Mouse (Mus musculus) left cerebral cortex, postnatal 4 days (tissue): ENCODE measurements around the gene Cp. TPM values are rescaled to one million over a fixed set of nuclear protein-coding genes. Genes with fewer than 3 reads are reported as not detected.
"Not testable (repeated sequence)": the region's sequence is repeated elsewhere in the genome, so short reads cannot be mapped to it uniquely, and the experiment has no call there.

Experiments used
- DNase-seq: peaks from one replicate; pipeline ENCODE4 v3.0.0-alpha.2; 2022
- intact Hi-C: fragments of 180-260 bp; cut with DNase I; formaldehyde crosslinking; loops from one replicate; pipeline ENCODE4 v1.15.1; 2025
- total RNA-seq, 2 experiments: library from RNA; stranded (reverse); gene quantifications; 2 replicates each; pipeline ENCODE4 v1.2.3; 2021

Cp gene
- total RNA-seq, result 10 to 100 TPM in 1 of 2 experiments, 1 to 10 TPM in 1; 8.8 to 10.6 TPM

DNA sequence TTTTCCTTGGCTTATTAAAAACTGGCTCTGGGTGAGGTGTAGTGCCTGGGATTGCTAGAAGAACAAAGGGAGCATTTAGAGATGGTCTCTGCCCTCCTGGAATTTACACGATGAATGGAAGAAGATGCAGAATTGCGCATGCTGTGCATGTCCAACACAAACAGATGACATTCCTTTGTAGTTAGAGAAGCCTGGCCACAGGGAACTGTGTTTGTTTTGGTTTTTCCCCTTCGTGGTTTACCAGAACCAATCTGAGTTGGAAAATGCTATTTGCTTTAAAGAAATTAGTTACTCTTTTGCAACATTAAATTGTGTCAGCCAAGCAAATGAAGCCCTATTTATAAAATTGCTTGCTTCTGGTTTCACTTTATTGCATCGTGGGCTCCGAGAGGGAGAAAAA, at the start of gene Cp:
Gene Cp (plus strand): TSS at position 170 of the 400 bp plus-strand sequence.
- intact Hi-C loops, result no loop called here
- DNase-seq, result peak; percentile 1

DNA sequence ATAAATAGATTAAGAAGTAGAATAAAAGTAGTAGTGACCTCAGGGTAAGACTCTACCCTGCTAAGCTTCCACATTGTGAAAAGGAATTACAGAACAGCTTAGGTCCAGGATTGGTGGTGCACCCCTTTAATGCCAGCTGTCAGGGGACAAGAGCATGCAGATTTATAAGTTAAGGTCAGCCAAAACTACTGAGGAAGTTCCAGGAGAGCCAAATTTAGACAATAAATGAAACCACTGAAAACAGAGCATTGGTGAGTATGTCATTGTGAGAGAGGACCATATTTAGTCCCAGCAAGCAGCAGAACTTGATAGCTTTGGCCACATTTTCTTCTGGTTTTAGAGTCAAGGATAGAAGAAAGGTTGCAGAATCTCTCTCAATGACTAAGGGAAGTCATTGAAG, 8.3 kb upstream of the Cp start:
- intact Hi-C loops, result no loop called here
- no peak for DNase-seq

DNA sequence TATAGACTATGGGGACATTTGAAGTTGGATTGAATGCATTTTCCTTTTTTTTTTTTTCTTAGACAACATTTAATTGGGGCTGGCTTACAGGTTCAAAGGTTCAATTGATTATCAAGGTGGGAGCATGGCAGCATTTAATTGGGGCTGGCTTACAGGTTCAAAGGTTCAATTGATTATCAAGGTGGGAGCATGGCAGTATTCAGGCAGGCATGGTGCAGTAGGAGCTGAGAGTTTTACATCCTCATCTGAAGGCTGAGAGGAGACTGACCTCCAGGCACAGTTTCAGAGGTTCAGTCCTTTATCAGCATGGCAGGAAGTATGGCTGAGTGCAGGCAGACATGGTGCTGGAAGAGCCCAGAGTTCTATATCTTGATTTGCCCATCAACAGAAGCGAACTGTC, 7.5 kb upstream of the Cp start:
- intact Hi-C loops, DNase-seq: not testable (repeated sequence)

DNA sequence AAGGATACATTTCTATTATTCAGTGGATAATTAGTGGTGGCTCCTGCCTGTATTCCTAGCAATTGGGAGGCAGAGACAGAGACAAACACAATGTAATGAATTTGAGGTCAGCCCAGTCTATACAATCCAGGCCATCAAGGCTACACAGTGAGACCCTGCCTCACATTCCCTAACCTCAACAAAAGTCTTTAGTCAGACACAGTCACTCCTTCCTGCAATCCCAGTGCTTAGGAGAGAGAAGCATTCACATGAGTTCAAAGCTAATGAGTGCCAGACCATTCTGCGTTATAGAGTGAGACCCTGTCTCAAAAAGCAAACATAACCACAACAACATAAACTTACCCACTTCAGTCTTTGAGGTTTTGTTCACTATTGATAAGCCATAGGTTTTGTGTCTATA, 3.4 kb upstream of the Cp start:
- intact Hi-C loops, result no loop called here
- DNase-seq, result no peak

DNA sequence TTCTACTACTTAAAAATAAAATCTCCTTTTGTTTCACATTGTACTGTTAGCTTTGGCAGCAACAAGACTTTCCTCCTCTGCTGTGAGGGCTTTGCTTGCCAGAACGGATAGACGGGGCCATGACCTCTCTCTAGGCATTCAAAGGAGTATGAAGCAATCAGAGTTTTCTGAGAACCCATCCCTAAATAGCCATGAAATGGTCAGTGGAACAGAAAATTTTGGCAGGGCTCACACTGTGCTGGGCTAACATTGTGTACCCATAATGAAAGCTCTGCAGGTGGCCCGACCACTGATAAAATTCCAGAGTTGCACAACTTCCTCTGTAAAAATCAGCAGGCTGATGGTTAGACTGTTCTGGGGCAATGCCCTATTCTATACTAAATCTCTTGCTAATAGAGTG, 3.0 kb upstream of the Cp start:
- intact Hi-C loops, result no loop called here

DNA sequence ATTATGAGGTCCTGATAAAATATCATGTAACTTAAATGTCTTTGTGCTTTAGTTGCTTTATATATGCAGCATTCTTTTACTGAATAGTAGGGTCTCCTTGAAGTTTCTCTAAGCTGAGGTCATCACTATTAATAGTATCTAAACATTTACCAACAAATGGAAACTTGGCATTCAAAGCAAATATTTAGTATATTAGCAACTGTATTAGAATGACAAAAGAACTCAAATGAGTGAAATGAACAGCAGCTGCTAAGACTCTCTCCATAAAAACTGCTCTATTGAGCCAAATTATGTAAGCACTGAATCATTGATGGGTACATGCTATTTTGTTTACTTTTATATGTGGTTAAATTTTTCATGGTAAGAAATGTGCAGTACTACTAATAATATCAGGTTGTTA, 1.2 kb downstream of the Cp start:
- intact Hi-C loops, result no loop called here
- no peak for DNase-seq

More for the DNA sequence above, 3.0 kb upstream of the Cp start:
- DNase-seq, result peak; percentile 46

DNA sequence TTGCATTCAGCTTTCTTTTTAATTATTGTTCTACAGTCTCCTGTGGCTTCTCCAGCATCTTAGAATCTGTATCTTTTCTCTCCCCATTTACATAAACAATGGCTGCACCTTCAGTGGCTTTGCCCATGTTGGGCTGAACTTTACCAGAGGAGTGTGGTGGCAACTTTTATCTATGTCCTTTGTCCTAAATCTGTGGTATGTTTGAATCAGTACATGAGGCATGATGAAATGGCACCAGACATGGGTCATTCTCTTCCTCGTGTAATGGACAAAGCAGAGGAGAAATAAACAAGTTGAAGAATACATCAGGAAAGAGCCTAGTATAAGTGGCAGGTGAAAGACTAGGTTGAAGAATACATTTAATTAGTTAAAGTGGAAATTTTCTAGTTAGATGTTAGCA, 2.1 kb downstream of the Cp start:
- intact Hi-C loops, result no loop called here
- no peak for DNase-seq

DNA sequence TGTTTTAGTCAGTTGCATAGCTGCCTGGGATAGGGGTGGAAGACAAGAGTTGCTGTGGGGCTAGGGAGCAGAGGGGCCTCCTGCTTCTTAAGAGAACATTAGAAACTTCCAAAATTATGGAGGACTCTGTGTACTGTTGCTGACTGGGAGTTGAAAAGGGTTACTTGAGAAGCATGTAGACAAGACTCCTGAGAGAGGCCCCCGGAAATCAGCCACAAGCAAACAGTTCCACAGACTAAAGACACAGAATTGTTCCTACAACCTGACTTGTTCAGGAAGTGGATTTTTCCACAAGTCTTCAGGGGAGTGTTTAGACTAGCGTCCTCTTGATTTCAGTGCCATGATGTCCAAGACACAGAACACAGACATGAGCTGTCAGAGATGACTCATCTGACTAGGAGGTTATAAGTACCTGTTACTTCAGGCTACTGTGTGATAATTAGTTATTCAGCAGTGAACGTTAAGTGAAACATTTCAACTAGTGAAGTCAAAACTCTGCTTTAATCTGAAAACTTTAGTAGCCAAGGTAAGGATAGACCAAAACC, 3.8 kb downstream of the Cp start:
- intact Hi-C loops, result no loop called here
- no peak for DNase-seq

DNA sequence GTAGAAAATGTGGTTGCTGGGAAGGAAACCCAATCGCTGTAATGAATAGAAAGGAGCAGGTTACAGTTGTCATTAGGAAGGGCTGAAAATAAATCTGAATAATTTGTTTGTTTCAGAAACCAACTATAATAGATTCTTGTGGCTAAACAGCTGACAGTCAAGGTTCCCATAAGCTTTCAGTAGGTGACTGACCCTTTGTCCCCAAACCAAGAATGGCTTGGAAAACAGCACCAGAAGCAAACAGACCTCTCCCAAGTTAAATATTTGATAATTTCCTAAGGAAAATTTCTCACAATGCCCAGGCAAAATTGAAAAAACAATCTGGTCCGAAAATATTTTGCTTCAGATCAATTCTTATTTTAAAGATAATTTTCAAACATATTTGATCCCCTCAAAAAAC, 4.5 kb downstream of the Cp start:
- intact Hi-C loops, result no loop called here
- no peak for DNase-seq

DNA sequence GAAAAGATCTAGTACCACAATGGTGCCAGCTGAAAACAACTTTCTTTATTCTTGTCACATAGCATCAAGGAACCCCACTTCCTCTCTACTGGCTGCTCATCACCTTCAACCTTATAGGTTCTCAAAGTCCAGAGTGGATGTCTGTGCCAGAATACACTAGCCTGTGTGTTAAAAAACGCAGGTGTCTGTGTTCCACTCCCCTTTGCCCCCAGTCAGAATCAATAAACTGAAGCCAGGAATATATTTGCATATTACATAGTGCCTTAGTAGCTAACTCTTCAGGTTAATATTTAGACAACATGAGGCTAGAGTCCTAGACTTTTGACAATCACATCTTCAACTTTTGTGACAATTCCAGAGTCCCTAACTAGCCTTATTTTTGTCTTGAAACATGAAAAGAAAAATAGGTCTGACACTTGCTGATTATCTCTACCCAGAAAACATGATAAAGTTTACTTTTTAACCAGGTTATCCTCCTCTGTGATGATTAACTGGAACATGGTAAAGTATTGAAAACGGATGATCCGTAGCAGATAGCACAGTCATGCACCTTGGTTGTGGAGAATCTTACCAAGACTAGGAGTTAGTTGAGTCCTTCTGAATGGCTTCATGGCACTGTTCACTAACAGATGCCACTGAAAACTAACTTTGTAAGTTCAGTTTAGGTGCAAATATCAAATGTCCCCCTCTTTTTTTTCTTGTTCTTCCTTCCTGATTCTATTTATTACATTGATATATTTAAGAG, 6.1 kb downstream of the Cp start:
- DNase-seq, result no peak
- intact Hi-C loops, result no loop called here

DNA sequence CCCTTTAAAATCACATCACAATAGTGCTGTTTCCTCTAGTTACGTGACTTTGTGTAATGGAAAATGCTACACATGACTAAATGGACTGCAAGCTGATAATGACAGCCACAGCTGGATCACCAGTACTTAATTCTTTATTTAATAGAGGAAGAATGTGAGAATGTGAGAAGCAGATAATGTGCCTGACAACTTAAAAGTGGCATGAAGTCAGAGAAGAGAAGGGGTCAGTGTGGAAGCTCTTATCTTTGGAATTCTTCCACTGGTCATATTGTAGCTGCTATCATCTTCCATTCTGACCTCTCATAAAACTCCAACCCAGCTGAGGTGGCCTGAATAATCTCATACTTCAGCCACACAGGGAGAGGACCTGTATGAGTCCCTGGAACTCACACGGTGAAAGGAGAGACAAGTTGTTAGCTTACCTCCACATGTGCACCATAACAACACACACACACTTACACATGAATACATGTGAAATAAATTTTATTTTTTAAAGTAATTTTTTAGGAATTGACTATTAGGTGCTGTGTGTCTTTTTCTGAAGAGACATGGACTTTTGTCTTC, 7.9 kb downstream of the Cp start:
- no peak for DNase-seq
- intact Hi-C loops, result no loop called here

DNA sequence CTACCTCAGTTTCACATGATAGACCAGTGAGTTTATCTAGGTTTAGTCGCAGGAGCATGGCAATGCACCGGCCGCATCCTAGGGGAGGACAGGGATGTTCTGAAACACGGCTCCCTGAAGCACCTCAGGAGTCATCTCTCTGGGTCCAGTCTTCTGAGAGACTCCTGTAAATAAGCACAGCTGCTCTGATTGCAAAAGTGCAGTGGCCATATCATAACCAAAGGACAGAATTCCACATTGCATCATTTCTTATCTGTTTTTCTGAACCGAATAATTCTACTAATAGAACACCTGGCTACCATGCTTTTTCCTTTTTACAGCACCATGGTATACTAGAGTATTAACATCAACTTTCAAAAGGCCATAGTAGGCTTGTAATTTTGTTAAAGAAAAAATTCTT, 8.4 kb downstream of the Cp start:
- DNase-seq, result no peak
- intact Hi-C loops, result no loop called here

DNA sequence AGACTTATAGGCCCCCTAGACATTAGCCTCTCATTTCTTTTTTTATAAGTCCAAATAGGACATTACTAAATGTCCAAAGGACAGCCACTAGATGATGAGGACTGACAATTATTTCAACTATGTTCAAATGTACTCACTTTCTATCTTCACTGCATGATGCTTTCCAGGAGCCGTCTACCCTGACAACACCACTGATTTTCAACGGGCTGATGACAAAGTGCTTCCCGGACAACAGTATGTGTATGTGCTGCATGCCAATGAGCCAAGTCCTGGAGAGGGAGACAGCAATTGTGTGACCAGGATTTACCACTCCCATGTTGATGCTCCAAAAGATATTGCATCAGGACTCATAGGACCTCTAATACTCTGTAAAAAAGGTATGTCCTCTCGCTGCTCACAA, 9.2 kb downstream of the Cp start:
- no peak for DNase-seq
- intact Hi-C loops, result no loop called here

DNA sequence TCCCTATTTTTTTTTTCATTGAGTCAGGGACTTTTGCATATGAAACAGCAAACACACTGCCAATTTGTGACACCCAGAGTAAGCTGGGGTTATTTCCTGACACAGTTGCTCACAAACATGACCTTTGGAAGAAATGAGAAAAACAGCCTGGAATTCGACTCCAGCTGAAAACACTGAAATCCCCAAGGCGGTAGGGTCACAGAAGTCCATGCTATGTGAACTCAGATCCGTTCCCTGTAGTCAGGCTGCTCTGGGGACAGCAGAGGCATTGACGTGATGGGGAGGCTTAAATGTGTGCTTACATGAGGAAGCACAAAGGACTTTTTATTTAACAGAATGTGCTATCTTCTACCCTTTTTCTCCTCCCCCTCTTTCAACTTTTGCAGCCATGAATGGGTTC, 21.6 kb downstream of the Cp start:
- DNase-seq, result no peak
- intact Hi-C loops, result no loop called here

DNA sequence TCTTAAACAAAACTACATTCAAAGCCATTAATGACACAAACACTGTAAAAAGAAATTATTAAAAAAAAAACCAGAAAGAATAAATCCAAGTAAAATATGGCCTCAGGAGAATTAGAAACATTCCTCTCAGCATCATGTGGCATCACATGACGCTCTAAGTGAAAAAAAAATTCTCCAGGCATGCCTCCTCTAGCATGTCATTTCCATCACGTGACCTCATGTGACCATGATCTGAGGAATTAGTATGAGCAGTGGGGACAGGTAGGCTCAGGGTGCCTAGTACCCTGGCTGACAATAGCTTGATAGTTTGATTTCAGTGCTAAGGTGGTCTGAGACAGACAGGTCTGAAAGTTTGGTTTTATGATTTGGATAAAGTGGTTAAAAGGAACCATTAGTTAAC, 24.3 kb downstream of the Cp start:
- DNase-seq, result no peak
- intact Hi-C loops, result no loop called here

DNA sequence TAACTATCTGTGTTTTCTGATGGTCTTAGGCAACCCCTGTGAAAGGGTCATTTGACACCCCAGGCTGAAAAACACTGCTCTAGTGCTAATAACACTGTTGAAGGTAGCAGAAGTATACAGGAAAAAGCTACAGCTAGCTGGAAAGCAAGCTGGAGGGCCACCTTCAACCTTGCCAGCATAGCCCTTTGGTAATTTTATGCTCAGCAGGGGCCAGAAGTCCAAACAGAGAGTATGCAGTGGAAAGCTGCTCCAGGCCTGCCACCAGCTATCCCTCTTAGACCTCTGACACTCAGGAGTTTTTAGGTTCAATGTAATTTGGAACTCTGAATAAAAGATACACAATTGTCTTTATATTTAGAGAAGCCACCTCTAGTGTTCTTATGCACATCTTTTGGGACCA, 26.0 kb downstream of the Cp start:
- intact Hi-C loops, result no loop called here
- no peak for DNase-seq

DNA sequence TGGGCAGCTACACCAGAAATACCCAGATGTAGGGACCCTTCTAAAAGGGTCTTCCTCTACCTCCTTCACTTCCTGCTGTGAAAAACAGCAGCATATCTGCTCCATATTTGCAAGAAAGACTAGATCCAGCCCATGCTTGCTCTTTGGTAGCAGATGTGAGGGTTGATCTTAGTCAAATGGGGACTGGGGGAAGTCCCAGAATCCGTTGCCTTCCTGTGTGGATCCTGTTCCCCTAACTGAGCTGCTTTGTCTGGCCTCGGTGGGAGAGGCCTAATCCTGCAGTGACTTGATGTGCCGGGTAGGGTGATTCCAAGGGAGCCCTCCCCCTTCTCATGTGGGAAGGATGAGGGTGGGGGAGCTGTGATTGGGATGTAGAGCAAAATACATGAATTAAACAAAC, 29.3 kb downstream of the Cp start:
- intact Hi-C loops, result no loop called here
- no peak for DNase-seq

DNA sequence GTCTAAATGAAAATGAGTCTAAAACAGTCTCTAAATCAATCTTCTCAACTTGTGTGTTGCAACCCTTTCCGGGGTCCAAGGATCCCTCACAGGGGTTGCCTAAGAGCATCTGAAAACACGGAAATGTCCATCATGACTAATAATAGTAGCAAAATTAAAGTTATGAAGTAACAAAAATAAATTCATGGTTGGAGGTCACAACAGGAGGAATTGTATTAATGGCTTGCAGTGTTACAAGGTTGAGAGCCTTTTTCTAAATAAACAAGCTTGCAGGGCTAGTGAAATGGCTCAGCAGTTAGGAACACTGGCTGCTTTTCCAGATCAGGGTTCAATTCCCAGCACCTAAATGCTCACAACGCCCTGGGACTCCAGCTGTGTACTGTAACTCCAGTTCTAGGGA, 33.2 kb downstream of the Cp start:
- intact Hi-C loops, result no loop called here
- DNase-seq, result no peak

DNA sequence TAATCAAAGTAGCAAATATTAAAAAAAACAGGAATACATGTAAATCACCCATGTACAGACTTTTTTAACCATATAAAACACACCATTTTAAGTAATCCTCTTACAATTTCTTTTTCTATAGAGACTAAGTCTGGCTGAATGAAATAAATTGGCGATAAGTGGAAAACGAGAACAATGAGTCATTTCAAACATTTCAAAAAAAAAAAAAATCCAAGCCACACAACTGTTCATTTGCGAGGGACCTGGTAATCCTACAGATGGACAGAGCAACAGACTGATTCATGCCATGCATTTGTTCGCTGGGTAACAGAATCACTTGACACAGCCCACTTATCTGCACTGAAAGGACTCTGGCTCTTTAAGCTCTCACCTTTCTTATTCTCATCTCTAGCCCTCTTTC, 35.5 kb downstream of the Cp start:
- intact Hi-C loops, result no loop called here
- no peak for DNase-seq

DNA sequence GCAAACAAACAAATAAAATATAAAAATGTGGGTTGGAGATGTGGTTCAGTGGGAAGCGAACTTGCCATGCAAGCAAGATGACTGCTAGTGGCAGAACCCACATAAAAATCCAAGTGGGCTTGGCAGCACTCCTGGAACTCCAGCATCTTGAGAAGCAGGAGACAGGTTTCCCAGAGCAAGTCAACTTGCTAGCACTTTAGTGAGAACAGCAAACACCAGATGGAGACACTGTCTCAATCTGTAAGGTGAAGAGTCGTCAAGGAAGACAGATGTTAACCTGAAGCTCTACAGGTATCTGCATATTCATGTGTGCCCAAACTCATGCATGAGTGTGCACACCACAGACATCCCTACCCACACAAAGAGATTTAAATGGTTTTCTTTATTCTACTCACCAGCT, 42.7 kb downstream of the Cp start:
- intact Hi-C loops, result no loop called here
- DNase-seq, result no peak

DNA sequence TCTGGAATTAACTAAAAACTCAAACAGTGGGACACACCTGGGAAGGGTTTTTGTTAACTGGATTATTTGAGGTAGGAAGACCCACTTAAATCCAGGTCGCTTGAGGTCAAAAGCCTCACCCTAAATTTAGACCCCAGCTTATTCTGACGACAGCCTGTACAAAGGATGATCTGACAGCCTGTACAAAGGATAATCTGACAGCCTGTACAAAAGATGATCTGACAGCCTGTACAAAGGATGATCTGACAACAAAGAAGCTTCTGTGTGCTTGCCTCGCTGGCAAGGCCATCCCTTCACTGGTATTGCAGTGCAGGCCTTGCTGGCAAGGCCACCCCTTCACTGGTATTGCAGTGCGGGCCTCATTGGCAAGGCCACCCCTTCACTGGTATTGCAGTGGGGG, 44.0 kb downstream of the Cp start:
- no peak for DNase-seq
- intact Hi-C loops, result loop anchor here (10.0 kb wide), 1 partner anchor 96 kb away; no protein-coding TSS in a partner anchor

DNA sequence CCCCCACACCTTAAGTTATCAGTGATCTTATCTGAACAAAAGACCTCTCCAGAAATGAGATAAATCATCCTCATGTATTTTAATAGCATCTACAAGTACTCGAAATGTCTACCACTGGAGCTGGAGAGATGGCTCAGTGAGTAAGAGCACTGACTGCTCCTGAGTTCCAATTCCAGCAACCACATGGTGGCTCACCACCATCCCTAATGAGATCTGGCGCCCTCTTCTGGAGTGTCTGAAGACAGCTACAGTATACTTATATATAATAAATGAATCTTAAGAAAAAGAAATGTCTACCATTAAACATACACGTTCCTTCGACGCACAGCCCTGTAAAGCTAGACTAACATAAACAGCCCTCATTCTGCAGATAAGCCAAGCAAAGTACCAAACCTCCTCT, 45.9 kb downstream of the Cp start:
- intact Hi-C loops, result loop anchor here (10.0 kb wide), 1 partner anchor 98 kb away; no protein-coding TSS in a partner anchor
- DNase-seq, result no peak
